Mouse (Mus musculus): Measurements from ENCODE around the gene Dcaf11. TPM values are rescaled to one million over a fixed set of nuclear protein-coding genes. Genes with fewer than 3 reads are reported as not detected.

Gene Dcaf11
- total and polyA plus RNA-seq, 3 experiments, result 24.3 to 37.9 TPM; not detected in 1

DNA sequence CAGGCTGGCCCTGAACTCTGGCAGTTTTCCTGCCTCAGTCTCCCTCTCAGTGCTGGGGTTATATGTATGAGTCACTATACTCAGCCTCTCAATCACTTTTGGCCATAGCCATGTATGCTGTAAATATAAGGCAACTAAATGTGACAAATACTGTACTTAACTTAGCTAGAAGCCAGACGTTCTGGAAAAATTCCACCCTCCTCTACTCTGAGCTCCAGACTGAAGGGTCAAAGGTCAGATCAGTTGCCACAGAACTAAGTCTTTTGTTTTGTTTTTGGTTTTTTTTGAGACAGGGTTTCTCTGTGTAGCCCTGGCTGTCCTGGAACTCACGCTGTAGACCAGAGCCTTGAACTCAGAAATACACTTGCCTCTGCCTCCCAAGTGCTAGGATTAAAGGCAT is 56.1 kb downstream of the Dcaf11 start:
- Histone ChIP-seq H3K79me2 (ENCODE audit: control insufficient read depth, insufficient read depth, low read length, poor library complexity) (no peaks in the 10 kb centered on the region), H3K4me1 (ENCODE audit: control insufficient read depth in 1 of 2, insufficient read depth in 2 of 2, low read length in 2 of 2) (peaks cover 11 to 51% of the 10 kb centered on the region in 2 experiments), H3K4me3 (ENCODE audit: control insufficient read depth in 1 of 2, insufficient read depth in 1 of 2, low read depth in 2 of 2, low read length in 2 of 2) (no peak overlapping the region), H3K27me3 (ENCODE audit: control insufficient read depth in 1 of 2, insufficient read depth in 2 of 2, low read length in 2 of 2) (no peaks in the 10 kb centered on the region), H3K9ac (ENCODE audit: control insufficient read depth, low read depth, low read length, poor library complexity, severe bottlenecking) (no peak overlapping the region), H3K27ac (ENCODE audit: control insufficient read depth, low read depth, low read length) (no peak overlapping the region), H3K9me3 (replicated peaks; ENCODE audit: insufficient read depth, low read length) (no peaks in the 10 kb centered on the region), H3K36me3 (ENCODE audit: control insufficient read depth in 1 of 2, insufficient read depth in 2 of 2, low read length in 2 of 2) (peaks cover 0 to 27% of the 10 kb centered on the region in 2 experiments; a peak in 2 of 4 replicates)
- no peak for DNase-seq (ENCODE audit: low read depth, low spot score)
- TF ChIP-seq BHLHE40 (IDR thresholded peaks at IDR 0.05; ENCODE audit: borderline replicate concordance, low read depth, low read length), result no peak
- TF ChIP-seq USF2 (IDR thresholded peaks at IDR 0.05; ENCODE audit: borderline replicate concordance in 1 of 2, insufficient read depth in 1 of 2, low read depth in 1 of 2, low read length in 2 of 2), result no peak
- no peak for TF ChIP-seq ZC3H11A (IDR thresholded peaks at IDR 0.05; ENCODE audit: low read depth, low read length)
- no peak for TF ChIP-seq ELF1 (IDR thresholded peaks at IDR 0.05; ENCODE audit: low read depth, low read length)
- no peak for TF ChIP-seq RCOR1 (IDR thresholded peaks at IDR 0.05; ENCODE audit: low read depth, low read length)
- no peak for TF ChIP-seq CHD2 (IDR thresholded peaks at IDR 0.05; ENCODE audit: low read length)
- no peak for TF ChIP-seq TAL1 (IDR thresholded peaks at IDR 0.05; ENCODE audit: low read length)
- TF ChIP-seq MAX (IDR thresholded peaks at IDR 0.05; ENCODE audit: low read length), result no peak

DNA sequence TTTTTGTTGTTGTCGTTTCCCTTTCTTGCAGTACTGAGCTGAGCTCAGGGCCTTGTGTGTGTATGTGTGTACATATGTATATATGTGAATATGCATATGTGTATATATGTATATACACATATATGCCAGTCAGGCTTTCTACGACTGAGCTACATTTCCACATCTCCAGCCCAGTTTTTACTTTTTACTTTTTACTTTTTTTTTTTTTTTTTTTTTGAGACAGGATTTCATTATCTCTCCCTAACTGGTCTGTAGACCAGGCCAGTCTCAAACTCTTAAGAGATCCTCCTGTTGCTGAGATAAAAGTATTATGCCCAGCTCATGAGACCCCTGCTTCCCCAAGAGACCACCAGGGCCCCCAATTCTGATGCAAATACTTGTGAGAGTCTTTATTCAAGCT is 57.0 kb downstream of the Dcaf11 start:
- no peak overlapping the region for H3K27ac ChIP-seq (ENCODE audit: control insufficient read depth, low read depth, low read length)
- peaks cover 0 to 27% of the 10 kb centered on the region in 2 experiments; a peak in 2 of 4 replicates for H3K36me3 ChIP-seq (ENCODE audit: control insufficient read depth in 1 of 2, insufficient read depth in 2 of 2, low read length in 2 of 2)
- no peak for TF ChIP-seq JUND (IDR thresholded peaks at IDR 0.05; ENCODE audit: low read depth, low read length)
- peak; percentile 96 for TF ChIP-seq ZNF384 (IDR thresholded peaks at IDR 0.05; ENCODE audit: low read depth, low read length)
- H3K79me2 ChIP-seq (ENCODE audit: control insufficient read depth, insufficient read depth, low read length, poor library complexity), result no peaks in the 10 kb centered on the region
- no peak for DNase-seq (ENCODE audit: low read depth, low spot score)
- H3K4me3 ChIP-seq (ENCODE audit: control insufficient read depth in 1 of 2, insufficient read depth in 1 of 2, low read depth in 2 of 2, low read length in 2 of 2), result no peak overlapping the region
- no peak overlapping the region for H3K9ac ChIP-seq (ENCODE audit: control insufficient read depth, low read depth, low read length, poor library complexity, severe bottlenecking)
- H3K4me1 ChIP-seq (ENCODE audit: control insufficient read depth in 1 of 2, insufficient read depth in 2 of 2, low read length in 2 of 2), result peaks cover 11 to 51% of the 10 kb centered on the region in 2 experiments
- no peaks in the 10 kb centered on the region for H3K27me3 ChIP-seq (ENCODE audit: control insufficient read depth in 1 of 2, insufficient read depth in 2 of 2, low read length in 2 of 2)
- no peaks in the 10 kb centered on the region for H3K9me3 ChIP-seq (replicated peaks; ENCODE audit: insufficient read depth, low read length)

DNA sequence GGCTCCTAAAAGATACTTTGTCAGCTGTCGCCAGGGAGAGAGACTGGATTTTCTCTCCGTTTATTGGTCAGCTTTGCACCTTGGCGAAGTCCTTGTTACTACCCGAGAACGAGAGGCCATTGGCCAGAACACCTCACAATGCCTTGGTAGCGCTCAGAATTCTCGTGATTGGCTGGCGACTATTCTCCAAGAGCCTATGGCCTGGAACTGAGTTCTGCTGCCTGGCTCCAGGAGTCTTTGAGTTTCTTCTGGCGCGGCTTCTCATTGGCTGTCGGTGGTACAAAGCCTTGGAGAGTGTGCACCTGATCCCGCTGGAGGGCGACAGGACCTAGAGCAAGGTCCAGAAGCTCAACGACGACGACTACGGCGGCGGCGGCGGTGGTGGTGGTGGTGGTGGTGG is 58.0 kb downstream of the Dcaf11 start, which contains the start of gene Rec8:
Gene Rec8, plus strand, starts transcription at position 216 of the 400 bp plus-strand sequence.
- H3K27ac ChIP-seq (ENCODE audit: control insufficient read depth, low read depth, low read length), result peak within 1 kb of the TSS; percentile 69
- peaks cover 11 to 47% of the 10 kb centered on the region in 2 experiments for H3K4me1 ChIP-seq (ENCODE audit: control insufficient read depth in 1 of 2, insufficient read depth in 2 of 2, low read length in 2 of 2)
- H3K9me3 ChIP-seq (replicated peaks; ENCODE audit: insufficient read depth, low read length), result no peaks in the 10 kb centered on the region
- H3K79me2 ChIP-seq (ENCODE audit: control insufficient read depth, insufficient read depth, low read length, poor library complexity), result no peaks in the 10 kb centered on the region
- peak within 1 kb of the TSS; percentile 47 to 57 for H3K4me3 ChIP-seq (ENCODE audit: control insufficient read depth in 1 of 2, insufficient read depth in 1 of 2, low read depth in 2 of 2, low read length in 2 of 2)
- peaks cover 0 to 26% of the 10 kb centered on the region in 2 experiments; a peak in 2 of 4 replicates for H3K36me3 ChIP-seq (ENCODE audit: control insufficient read depth in 1 of 2, insufficient read depth in 2 of 2, low read length in 2 of 2)
- peak within 1 kb of the TSS; percentile 49 for H3K9ac ChIP-seq (ENCODE audit: control insufficient read depth, low read depth, low read length, poor library complexity, severe bottlenecking)
- no peaks in the 10 kb centered on the region for H3K27me3 ChIP-seq (ENCODE audit: control insufficient read depth in 1 of 2, insufficient read depth in 2 of 2, low read length in 2 of 2)
- TF ChIP-seq CHD2 (IDR thresholded peaks at IDR 0.05; ENCODE audit: low read length) (no peak), CTCF (IDR thresholded peaks at IDR 0.05 in 2 of 3, conservative IDR thresholded peaks at IDR 0.05 in 1 of 3; ENCODE audit: control insufficient read depth in 1 of 3, insufficient read depth in 1 of 3, low read depth in 2 of 3, low read length in 3 of 3, poor library complexity in 1 of 3, severe bottlenecking in 1 of 3) (no peak), RCOR1 (IDR thresholded peaks at IDR 0.05; ENCODE audit: low read depth, low read length) (no peak), ELF1 (IDR thresholded peaks at IDR 0.05; ENCODE audit: low read depth, low read length) (no peak), POLR2A (IDR thresholded peaks at IDR 0.05; ENCODE audit: control insufficient read depth in 1 of 2, insufficient read depth in 1 of 2, low read depth in 1 of 2, low read length in 2 of 2, poor library complexity in 1 of 2) (no peak), CHD1 (IDR thresholded peaks at IDR 0.05; ENCODE audit: low read depth, low read length) (no peak), MAZ (IDR thresholded peaks at IDR 0.05; ENCODE audit: low read depth, low read length) (no peak), GABPA (IDR thresholded peaks at IDR 0.05; ENCODE audit: low read depth, low read length) (no peak), UBTF (IDR thresholded peaks at IDR 0.05; ENCODE audit: borderline replicate concordance, insufficient read depth, low read depth, low read length) (no peak), BHLHE40 (IDR thresholded peaks at IDR 0.05; ENCODE audit: borderline replicate concordance, low read depth, low read length) (no peak), MYB (IDR thresholded peaks at IDR 0.05; ENCODE audit: low read depth, low read length) (no peak), TCF12 (IDR thresholded peaks at IDR 0.05; ENCODE audit: low read depth, low read length) (no peak), ZMIZ1 (IDR thresholded peaks at IDR 0.05; ENCODE audit: low read depth, low read length) (no peak), NELFE (IDR thresholded peaks at IDR 0.05; ENCODE audit: low read depth, low read length) (no peak), ETS1 (IDR thresholded peaks at IDR 0.05; ENCODE audit: low read depth, low read length) (no peak), EP300 (IDR thresholded peaks at IDR 0.05; ENCODE audit: low read depth in 1 of 2, low read length in 2 of 2) (no peak), HCFC1 (IDR thresholded peaks at IDR 0.05; ENCODE audit: low read depth, low read length) (no peak), ZC3H11A (IDR thresholded peaks at IDR 0.05; ENCODE audit: low read depth, low read length) (no peak), TAL1 (IDR thresholded peaks at IDR 0.05; ENCODE audit: low read length) (no peak), RAD21 (IDR thresholded peaks at IDR 0.05; ENCODE audit: low read depth, low read length) (no peak)
- no peak for DNase-seq (ENCODE audit: low read depth, low spot score)

All from MEL (cell line).